8 mouse cellular contexts compared by ENCODE assay signal in the genomic region with DNA sequence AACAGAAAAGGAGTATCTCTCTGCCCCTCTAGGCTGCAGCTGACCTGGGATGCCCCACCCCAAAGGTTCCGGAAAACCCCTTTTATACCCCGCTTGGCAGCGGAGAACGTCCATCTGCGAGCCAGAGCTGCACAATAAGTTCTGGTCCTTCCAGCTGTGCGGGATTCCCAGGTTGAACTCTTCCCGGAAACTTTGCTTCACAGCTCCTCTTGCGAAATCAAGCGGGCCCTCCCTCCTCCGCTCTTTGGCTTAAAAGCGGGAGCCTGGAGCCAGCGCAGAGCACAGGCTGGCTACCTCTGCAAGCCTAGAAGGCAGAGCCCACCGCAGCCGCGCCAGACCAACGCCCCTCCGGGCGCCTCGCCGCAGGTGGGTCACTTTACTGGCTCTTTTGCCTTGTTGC. TPM values are rescaled to one million over a fixed set of nuclear protein-coding genes. Genes with fewer than 3 reads are reported as not detected.
DNase-seq lines count a peak whose midpoint lies in the region; ATAC-seq lines count a peak whose summit lies in the region.

A gene (plus strand): TSS at position 282 of the 400 bp plus-strand sequence.

- 5% methylated on average over 20 of the region's 20 CpGs for WGBS in forebrain, embryonic 14.5 days
- WGBS in limb, embryonic 11.5 days: 2% methylated on average over 20 of the region's 20 CpGs
- 6% methylated on average over 20 of the region's 20 CpGs for WGBS in midbrain, embryonic 11.5 days

- H3K36me3 ChIP-seq in forebrain, embryonic 14.5 days (ENCODE audit: control insufficient read depth, insufficient read depth, low read length): no peaks in the 10 kb centered on the region
- H3K36me3 ChIP-seq in limb, embryonic 11.5 days (ENCODE audit: control insufficient read depth, insufficient read depth, low read length): no peaks in the 10 kb centered on the region
- no peaks in the 10 kb centered on the region for H3K36me3 ChIP-seq in midbrain, embryonic 11.5 days (ENCODE audit: control insufficient read depth, insufficient read depth, low read length)

- no peaks in the 10 kb centered on the region for H3K27me3 ChIP-seq in forebrain, embryonic 14.5 days (replicated peaks; ENCODE audit: control insufficient read depth, insufficient read depth, low read length)
- no peaks in the 10 kb centered on the region for H3K27me3 ChIP-seq in limb, embryonic 11.5 days (ENCODE audit: control insufficient read depth, insufficient read depth, low read length)
- H3K27me3 ChIP-seq in midbrain, embryonic 11.5 days (ENCODE audit: control insufficient read depth, insufficient read depth, low read length): no peaks in the 10 kb centered on the region

- DNase-seq in spleen, postnatal 36 days (ENCODE audit: low spot score in 2 of 2): peak; percentile 27 to 37
- no peak for DNase-seq in spleen, adult 12 weeks (ENCODE audit: low spot score)
- peak; percentile 9 for DNase-seq in forebrain, embryonic 14.5 days (ENCODE audit: low spot score)
- peak; percentile 66 for DNase-seq in heart, postnatal 25 days (ENCODE audit: low spot score)
- DNase-seq in limb, embryonic 11.5 days (ENCODE audit: low spot score): peak; percentile 57
- peak; percentile 88 for DNase-seq in midbrain, embryonic 11.5 days (ENCODE audit: low spot score, missing footprints)
- peak; percentile 48 for DNase-seq in urinary bladder, adult 2 months (ENCODE audit: low spot score)
- no peak for DNase-seq in thymus, postnatal 25 days

- peak within 1 kb of the TSS; percentile 48 for H3K4me2 ChIP-seq in forebrain, embryonic 14.5 days (ENCODE audit: low read length)
- peak within 1 kb of the TSS; percentile 47 for H3K4me2 ChIP-seq in limb, embryonic 11.5 days (ENCODE audit: low read depth, severe bottlenecking)
- peak within 1 kb of the TSS; percentile 36 for H3K4me2 ChIP-seq in midbrain, embryonic 11.5 days

- no peak within 1 kb of the TSS for H3K9ac ChIP-seq in forebrain, embryonic 14.5 days (ENCODE audit: low read length)
- H3K9ac ChIP-seq in limb, embryonic 11.5 days (ENCODE audit: low read length): 0 out of 2 replicates have a peak within 1 kb of the TSS, but pooled peaks have one; percentile 32
- H3K9ac ChIP-seq in midbrain, embryonic 11.5 days (ENCODE audit: low read length): no peak within 1 kb of the TSS

- H3K4me3 ChIP-seq in forebrain, embryonic 14.5 days (ENCODE audit: low read depth, low read length): peak within 1 kb of the TSS; percentile 10; the same call in 1 of the 2 replicates
- peak within 1 kb of the TSS; percentile 19 for H3K4me3 ChIP-seq in limb, embryonic 11.5 days (ENCODE audit: low read depth, low read length)
- peak within 1 kb of the TSS; percentile 2; the same call in 1 of the 2 replicates for H3K4me3 ChIP-seq in midbrain, embryonic 11.5 days (ENCODE audit: low read depth, low read length)

- H3K9me3 ChIP-seq in forebrain, embryonic 14.5 days (replicated peaks; ENCODE audit: control insufficient read depth, low read length): no peaks in the 10 kb centered on the region
- H3K9me3 ChIP-seq in limb, embryonic 11.5 days (ENCODE audit: control insufficient read depth, low read length): no peaks in the 10 kb centered on the region
- H3K9me3 ChIP-seq in midbrain, embryonic 11.5 days (ENCODE audit: control insufficient read depth, low read length): no peaks in the 10 kb centered on the region

- ATAC-seq in forebrain, embryonic 14.5 days: no peak
- ATAC-seq in limb, embryonic 11.5 days (ENCODE audit: insufficient number of reproducible peaks, low FRiP score, low TSS enrichment, low read depth): peak; percentile 65; the same call in 1 of the 2 replicates
- ATAC-seq in midbrain, embryonic 11.5 days (ENCODE audit: low FRiP score): peak; percentile 33; the same call in 1 of the 2 replicates

- H3K27ac ChIP-seq in forebrain, embryonic 14.5 days (ENCODE audit: low read depth, low read length): no peak within 1 kb of the TSS
- no peak within 1 kb of the TSS for H3K27ac ChIP-seq in limb, embryonic 11.5 days (replicated peaks; ENCODE audit: low read depth, low read length)
- no peak within 1 kb of the TSS for H3K27ac ChIP-seq in midbrain, embryonic 11.5 days (ENCODE audit: low read depth, low read length)

- peaks cover 5% of the 10 kb centered on the region for H3K4me1 ChIP-seq in forebrain, embryonic 14.5 days (ENCODE audit: control insufficient read depth, insufficient read depth, low read length)
- no peaks in the 10 kb centered on the region for H3K4me1 ChIP-seq in limb, embryonic 11.5 days (ENCODE audit: control insufficient read depth, insufficient read depth, low read length)
- H3K4me1 ChIP-seq in midbrain, embryonic 11.5 days (ENCODE audit: control insufficient read depth, insufficient read depth, low read length): no peaks in the 10 kb centered on the region

- intact Hi-C loops in heart, postnatal 25 days (cut with DNase I): no loop called here

RNA-seq across cellular contexts. Expression of the gene that starts here (rescaled TPM):
- 0.11 TPM in 1 of 2 replicates, not detected in the other for polyA plus RNA-seq in forebrain, embryonic 14.5 days (2014; fragmentation: Nextera tagmentation; extraction: Ambion mirVana)
- total RNA-seq in heart, postnatal 25 days (2021): 10 to 100 TPM; 24.4 to 26.9 TPM
- polyA plus RNA-seq in limb, embryonic 11.5 days (2014; fragmentation: Nextera tagmentation; extraction: Ambion mirVana): 0.28 and 0.52 TPM in 2 replicates
- 0.12 and 0.26 TPM in 2 replicates for polyA plus RNA-seq in midbrain, embryonic 11.5 days (2014; fragmentation: Nextera tagmentation; extraction: Ambion mirVana)
- polyA plus RNA-seq in urinary bladder, adult 2 months (2012; rRNA removed): 9.7 and 13.3 TPM in 2 replicates

Comparison
In these comparisons a context has a peak if more than half of its experiments do, and no peak if none do; other contexts are left out.
1. DNase-seq: peak in spleen, postnatal 36 days (2 of 2), heart, postnatal 25 days (single experiment) and urinary bladder, adult 2 months (single experiment); none in spleen, adult 12 weeks (single experiment) and thymus, postnatal 25 days (single experiment).
2. Peak in DNase-seq, H3K4me3 ChIP-seq and H3K4me2 ChIP-seq in forebrain, embryonic 14.5 days; RNA of the gene not detected or under 1 TPM.
3. Peak in DNase-seq, ATAC-seq, H3K4me3 ChIP-seq, H3K9ac ChIP-seq and H3K4me2 ChIP-seq in limb, embryonic 11.5 days; RNA of the gene not detected or under 1 TPM.
4. Peak in DNase-seq, ATAC-seq, H3K4me3 ChIP-seq and H3K4me2 ChIP-seq in midbrain, embryonic 11.5 days; RNA of the gene not detected or under 1 TPM.
5. Peak in every context shown above with its lines, with median percentiles within 50 percentile points of each other: H3K4me2 ChIP-seq and H3K4me3 ChIP-seq.